8 mouse cellular contexts compared by ENCODE assay signal in the genomic region with DNA sequence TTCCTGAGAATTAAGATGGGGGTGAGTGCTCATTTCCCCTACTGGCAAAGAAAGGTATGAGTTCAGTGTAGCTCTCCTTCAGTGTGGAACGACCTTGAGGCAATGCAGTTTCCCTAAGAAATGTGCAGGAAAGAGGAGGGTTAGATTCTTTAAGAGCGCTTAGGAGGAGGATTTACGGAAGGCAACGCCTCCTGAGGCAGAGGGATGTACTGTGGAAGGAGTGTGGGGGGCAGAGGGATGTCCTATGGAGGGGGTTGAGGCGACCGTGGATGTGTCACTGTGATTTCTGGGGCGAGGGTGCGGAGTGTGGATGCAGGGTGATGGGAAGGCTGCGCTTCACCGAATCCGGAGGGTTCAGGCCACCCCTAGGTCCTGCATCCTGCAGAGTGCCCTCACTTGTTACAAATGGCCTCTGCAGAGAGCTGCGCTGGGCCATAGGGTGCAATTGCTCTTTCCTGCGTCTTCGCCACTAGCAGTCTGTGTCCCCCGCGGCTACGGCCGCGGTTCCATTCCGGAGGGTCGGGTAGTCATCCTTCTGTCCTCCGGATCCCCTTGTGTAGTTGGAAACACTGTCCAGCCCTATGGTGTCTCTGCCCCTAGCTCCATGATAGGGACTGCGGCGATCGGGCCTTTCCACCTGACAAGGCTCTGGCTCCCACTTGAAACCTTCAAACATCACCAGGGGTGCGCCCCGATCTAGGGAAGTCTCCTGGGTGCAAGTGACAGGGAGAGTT. TPM values are rescaled to one million over a fixed set of nuclear protein-coding genes. Genes with fewer than 3 reads are reported as not detected.
DNase-seq lines count a peak whose midpoint lies in the region; ATAC-seq and TF ChIP-seq lines count a peak whose summit lies in the region.

No protein-coding gene starts in this region.

- H3K4me1 ChIP-seq in heart, embryonic 13.5 days = peaks cover 8% of the 10 kb centered on the region
- H3K4me1 ChIP-seq in thymus, adult 2 months (replicated peaks; ENCODE audit: control insufficient read depth, insufficient read depth, low read length) = peaks cover 33% of the 10 kb centered on the region
- peaks cover 10% of the 10 kb centered on the region for H3K4me1 ChIP-seq in hindbrain, embryonic 15.5 days (replicated peaks)
- H3K4me1 ChIP-seq in midbrain, embryonic 10.5 days = peaks cover 8% of the 10 kb centered on the region

- DNase-seq in heart, postnatal 25 days (ENCODE audit: low spot score) = no peak
- DNase-seq in thymus, adult 2 months = no peak
- no peak for DNase-seq in thymus, postnatal 10 days (ENCODE audit: low spot score in 2 of 2)
- no peak for DNase-seq in midbrain, embryonic 10.5 days (ENCODE audit: low spot score)
- no peak for DNase-seq in MN1 (ENCODE audit: low spot score)
- DNase-seq in spleen, postnatal 14 days (ENCODE audit: low spot score in 2 of 2) = no peak

- no peaks in the 10 kb centered on the region for H3K9me3 ChIP-seq in heart, embryonic 13.5 days
- H3K9me3 ChIP-seq in hindbrain, embryonic 15.5 days = no peaks in the 10 kb centered on the region
- H3K9me3 ChIP-seq in midbrain, embryonic 10.5 days (replicated peaks) = no peaks in the 10 kb centered on the region

- peaks cover 99% of the 10 kb centered on the region for H3K27me3 ChIP-seq in heart, embryonic 13.5 days (replicated peaks)
- H3K27me3 ChIP-seq in thymus, adult 2 months (ENCODE audit: control insufficient read depth, insufficient read depth, low read length) = no peaks in the 10 kb centered on the region
- H3K27me3 ChIP-seq in hindbrain, embryonic 15.5 days = peaks cover 49% of the 10 kb centered on the region
- peaks cover 76% of the 10 kb centered on the region for H3K27me3 ChIP-seq in midbrain, embryonic 10.5 days (ENCODE audit: low read depth, poor library complexity, severe bottlenecking)

- intact Hi-C loops in heart, postnatal 25 days (cut with DNase I) = loop anchor here (1.0 to 10.0 kb wide), 4 partner anchors 24 to 239 kb away; no protein-coding TSS in a partner anchor

- peak overlapping the region; percentile 53 for H3K9ac ChIP-seq in heart, embryonic 13.5 days
- peak overlapping the region; percentile 42 for H3K9ac ChIP-seq in hindbrain, embryonic 15.5 days

- no peak for TF ChIP-seq POLR2A in thymus, adult 2 months (IDR thresholded peaks at IDR 0.05; ENCODE audit: control insufficient read depth, extremely low read depth, insufficient read depth, low read length, poor library complexity)

- peak overlapping the region; percentile 72 for H3K4me2 ChIP-seq in heart, embryonic 13.5 days
- H3K4me2 ChIP-seq in hindbrain, embryonic 15.5 days = peak overlapping the region; percentile 93

- no peak for ATAC-seq in heart, embryonic 13.5 days (ENCODE audit: extremely low read depth, insufficient number of reproducible peaks, low FRiP score, low TSS enrichment)
- peak; percentile 66 for ATAC-seq in hindbrain, embryonic 15.5 days (ENCODE audit: low FRiP score, low read depth)

- 5% methylated on average over 27 of the region's 27 CpGs for WGBS in heart, embryonic 13.5 days
- WGBS in thymus, adult 2 months = 21% methylated on average over 27 of the region's 27 CpGs
- 2% methylated on average over 27 of the region's 27 CpGs for WGBS in hindbrain, embryonic 15.5 days
- WGBS in midbrain, embryonic 10.5 days = 1% methylated on average over 27 of the region's 27 CpGs

- H3K36me3 ChIP-seq in heart, embryonic 13.5 days = no peaks in the 10 kb centered on the region
- no peaks in the 10 kb centered on the region for H3K36me3 ChIP-seq in thymus, adult 2 months (ENCODE audit: control insufficient read depth, insufficient read depth, low read length)
- no peaks in the 10 kb centered on the region for H3K36me3 ChIP-seq in hindbrain, embryonic 15.5 days
- no peaks in the 10 kb centered on the region for H3K36me3 ChIP-seq in midbrain, embryonic 10.5 days

- no peak overlapping the region for H3K27ac ChIP-seq in heart, embryonic 13.5 days (replicated peaks)
- no peak overlapping the region for H3K27ac ChIP-seq in thymus, adult 2 months (ENCODE audit: control insufficient read depth, insufficient read depth, low read length)
- H3K27ac ChIP-seq in hindbrain, embryonic 15.5 days (replicated peaks) = no peak overlapping the region
- H3K27ac ChIP-seq in midbrain, embryonic 10.5 days (replicated peaks) = no peak overlapping the region

- no peak for TF ChIP-seq CTCF in thymus, adult 2 months (IDR thresholded peaks at IDR 0.05; ENCODE audit: borderline replicate concordance, control insufficient read depth, extremely low read depth, insufficient read depth, low read length, poor library complexity)

- H3K4me3 ChIP-seq in heart, embryonic 13.5 days = peak overlapping the region; percentile 46
- peak overlapping the region; percentile 55 for H3K4me3 ChIP-seq in thymus, adult 2 months (ENCODE audit: control insufficient read depth, insufficient read depth, low read length)
- peak overlapping the region; percentile 41 for H3K4me3 ChIP-seq in hindbrain, embryonic 15.5 days
- H3K4me3 ChIP-seq in midbrain, embryonic 10.5 days = peak overlapping the region; percentile 54

RNA-seq across cellular contexts. Expression of a gene that starts 7.5 kb away (rescaled TPM):
- 0.17 and 0.44 TPM in 2 replicates for polyA plus RNA-seq in heart, embryonic 13.5 days (2015; fragmentation: Nextera tagmentation; extraction: Ambion mirVana)
- 1 to 10 TPM; 2.5 to 2.8 TPM for total RNA-seq in heart, postnatal 25 days (2021)
- 20.5 and 26.2 TPM in 2 replicates for polyA plus RNA-seq in thymus, adult 2 months (2012; rRNA removed)
- polyA plus RNA-seq in hindbrain, embryonic 15.5 days (2015; fragmentation: Nextera tagmentation; extraction: Ambion mirVana) = 0.31 and 0.55 TPM in 2 replicates
- 0.16 and 0.28 TPM in 2 replicates for polyA plus RNA-seq in midbrain, embryonic 10.5 days (2016; fragmentation: Nextera tagmentation; extraction: Ambion mirVana)

RNA-seq across cellular contexts. Expression of a gene that starts 28.1 kb away (rescaled TPM):
- polyA plus RNA-seq in heart, embryonic 13.5 days (2015; fragmentation: Nextera tagmentation; extraction: Ambion mirVana) = 1.5 and 2.1 TPM in 2 replicates
- 1 to 10 TPM; 1.1 TPM for total RNA-seq in heart, postnatal 25 days (2021)
- 5.2 and 9.8 TPM in 2 replicates for polyA plus RNA-seq in thymus, adult 2 months (2012; rRNA removed)
- polyA plus RNA-seq in hindbrain, embryonic 15.5 days (2015; fragmentation: Nextera tagmentation; extraction: Ambion mirVana) = 10.3 TPM in 2 replicates
- polyA plus RNA-seq in midbrain, embryonic 10.5 days (2016; fragmentation: Nextera tagmentation; extraction: Ambion mirVana) = 4.2 and 5.6 TPM in 2 replicates

RNA-seq across cellular contexts. Expression of a gene that starts 36.1 kb away (rescaled TPM):
- not detected in 2 replicates for polyA plus RNA-seq in heart, embryonic 13.5 days (2015; fragmentation: Nextera tagmentation; extraction: Ambion mirVana)
- total RNA-seq in heart, postnatal 25 days (2021) = not detected
- 1.7 and 4.5 TPM in 2 replicates for polyA plus RNA-seq in thymus, adult 2 months (2012; rRNA removed)
- polyA plus RNA-seq in hindbrain, embryonic 15.5 days (2015; fragmentation: Nextera tagmentation; extraction: Ambion mirVana) = not detected in 2 replicates
- polyA plus RNA-seq in midbrain, embryonic 10.5 days (2016; fragmentation: Nextera tagmentation; extraction: Ambion mirVana) = not detected in 2 replicates

RNA-seq across cellular contexts. Expression of a gene that starts 58.2 kb away (rescaled TPM):
- 0.19 TPM in 1 of 2 replicates, not detected in the other for polyA plus RNA-seq in heart, embryonic 13.5 days (2015; fragmentation: Nextera tagmentation; extraction: Ambion mirVana)
- not detected for total RNA-seq in heart, postnatal 25 days (2021)
- polyA plus RNA-seq in thymus, adult 2 months (2012; rRNA removed) = 7.4 and 16.1 TPM in 2 replicates
- 0.14 TPM in 1 of 2 replicates, not detected in the other for polyA plus RNA-seq in hindbrain, embryonic 15.5 days (2015; fragmentation: Nextera tagmentation; extraction: Ambion mirVana)
- not detected in 2 replicates for polyA plus RNA-seq in midbrain, embryonic 10.5 days (2016; fragmentation: Nextera tagmentation; extraction: Ambion mirVana)

Comparison
In these comparisons a context has a peak if more than half of its experiments do, and no peak if none do; other contexts are left out.
1. RNA of a gene that starts 7.5 kb away (polyA plus RNA-seq): 20.5 to 26.2 TPM in thymus, adult 2 months; 0.17 to 0.44 TPM in heart, embryonic 13.5 days, 0.31 to 0.55 TPM in hindbrain, embryonic 15.5 days and 0.16 to 0.28 TPM in midbrain, embryonic 10.5 days; every median in the first group is over 10 times any median in the second.
2. Peak in every context shown above with its lines, with median percentiles within 50 percentile points of each other: H3K4me3 ChIP-seq.